Mouse (Mus musculus) CH12.LX (cell line): ENCODE data around the gene Hpse2. TPM values are rescaled to one million over a fixed set of nuclear protein-coding genes. Genes with fewer than 3 reads are reported as not detected.

ENCODE experiments used
- DNase-seq: peaks from one replicate; pipeline ENCODE4 v3.0.0-alpha.2; 2013; ENCODE audit errors: extremely low read depth
- H3K27ac ChIP-seq: 2 replicates; pipeline ENCODE4 v1.5.1; 2012; ENCODE audit warnings: low read depth, mild to moderate bottlenecking, control low read depth, moderate library complexity; ENCODE audit not compliant: insufficient read depth
- H3K27me3 ChIP-seq: replicated peaks from 2 replicates; pipeline ENCODE3; 2012; ENCODE audit warnings: inconsistent platforms
- H3K36me3 ChIP-seq, 2 experiments: replicated peaks in 1 of 2; 2 replicates each; pipeline versions ENCODE3 to v1.6.1; 2012; ENCODE audit warnings: inconsistent platforms in 1 of 2, low read length in 1 of 2, mild to moderate bottlenecking in 1 of 2, mixed read lengths in 1 of 2, moderate library complexity in 1 of 2; ENCODE audit not compliant: control insufficient read depth in 1 of 2, insufficient read depth in 1 of 2
- H3K4me1 ChIP-seq, 2 experiments: 2 replicates each; pipeline ENCODE4 v1.6.1; 2012; ENCODE audit warnings: inconsistent platforms in 1 of 2, moderate library complexity in 1 of 2; ENCODE audit not compliant: insufficient read depth in 2 of 2, control insufficient read depth in 1 of 2
- H3K4me2 ChIP-seq: 2 replicates; pipeline ENCODE4 v1.6.1; 2012; ENCODE audit warnings: low read depth, mild to moderate bottlenecking, control low read depth; ENCODE audit not compliant: poor library complexity, insufficient read depth, severe bottlenecking
- H3K4me3 ChIP-seq, 3 experiments: fragments of 150-350 bp in 1 of 3; sonication (generic) in 1 of 3; replicated peaks in 1 of 3; 2 replicates each; pipeline versions ENCODE3 to v1.5.1; 2011 to 2012; ENCODE audit warnings: low read depth in 2 of 3, low read length in 2 of 3, mild to moderate bottlenecking in 2 of 3, moderate library complexity in 2 of 3, control low read depth in 1 of 3, improper control_type of control experiment in 1 of 3, inconsistent platforms in 1 of 3, mixed read lengths in 1 of 3; ENCODE audit not compliant: poor library complexity in 1 of 3
- H3K79me2 ChIP-seq: replicated peaks from 2 replicates; pipeline ENCODE4 v1.6.1; 2012; ENCODE audit warnings: mild to moderate bottlenecking, moderate library complexity; ENCODE audit not compliant: control insufficient read depth, poor library complexity, insufficient read depth, severe bottlenecking; ENCODE audit errors: extremely low read depth
- H3K9ac ChIP-seq: 2 replicates; pipeline ENCODE4 v1.6.1; 2012; ENCODE audit warnings: low read depth, mild to moderate bottlenecking, control low read depth, moderate library complexity; ENCODE audit not compliant: insufficient read depth
- H3K9me3 ChIP-seq: replicated peaks from 2 replicates; pipeline ENCODE3; 2012; ENCODE audit warnings: low read length, inconsistent platforms, mixed read lengths
- BHLHE40 ChIP-seq: IDR thresholded peaks from 2 replicates; pipeline ENCODE4 v1.6.1; 2011; ENCODE audit warnings: mild to moderate bottlenecking, low read depth, low read length, improper control_type of control experiment
- CHD2 ChIP-seq: IDR thresholded peaks from 2 replicates; pipeline ENCODE4 v1.6.1; 2011; ENCODE audit warnings: low read length, improper control_type of control experiment
- CTCF ChIP-seq, 2 experiments: IDR thresholded peaks in 1 of 2; conservative IDR thresholded peaks in 1 of 2; 2 replicates each; pipeline ENCODE4 v1.5.1; 2011 to 2012; ENCODE audit warnings: low read depth in 2 of 2, low read length in 2 of 2, improper control_type of control experiment in 1 of 2, inconsistent platforms in 1 of 2, mild to moderate bottlenecking in 1 of 2, moderate library complexity in 1 of 2
- ELF1 ChIP-seq: IDR thresholded peaks from 2 replicates; pipeline ENCODE4 v1.6.1; 2014; ENCODE audit warnings: low read depth, mild to moderate bottlenecking, inconsistent platforms, low read length, improper control_type of control experiment
- EP300 ChIP-seq: IDR thresholded peaks from 2 replicates; pipeline ENCODE4 v1.6.1; 2011; ENCODE audit warnings: low read length, improper control_type of control experiment
- ETS1 ChIP-seq: conservative IDR thresholded peaks from 2 replicates; pipeline ENCODE4 v1.6.1; 2012; ENCODE audit warnings: low read depth, mild to moderate bottlenecking, inconsistent platforms, low read length, improper control_type of control experiment, moderate library complexity
- GABPA ChIP-seq: IDR thresholded peaks from 2 replicates; pipeline ENCODE4 v1.6.1; 2012; ENCODE audit warnings: low read depth, low read length, improper control_type of control experiment, inconsistent platforms; ENCODE audit not compliant: insufficient replicate concordance
- HCFC1 ChIP-seq: IDR thresholded peaks from 2 replicates; pipeline ENCODE4 v1.6.1; 2012; ENCODE audit warnings: low read depth, mild to moderate bottlenecking, inconsistent platforms, low read length, improper control_type of control experiment
- IRF4 ChIP-seq: IDR thresholded peaks from 2 replicates; pipeline ENCODE4 v1.6.1; 2014; ENCODE audit warnings: low read depth, mild to moderate bottlenecking, inconsistent platforms, low read length, improper control_type of control experiment
- JUN ChIP-seq: IDR thresholded peaks from 2 replicates; pipeline ENCODE4 v1.6.1; 2011; ENCODE audit warnings: low read depth, mild to moderate bottlenecking, low read length, improper control_type of control experiment, moderate library complexity; ENCODE audit not compliant: insufficient read depth
- JUND ChIP-seq: conservative IDR thresholded peaks from 2 replicates; pipeline ENCODE4 v1.6.1; 2011; ENCODE audit warnings: low read depth, low read length, improper control_type of control experiment
- KAT2A ChIP-seq: IDR thresholded peaks from 2 replicates; pipeline ENCODE4 v1.6.1; 2012; ENCODE audit warnings: low read length, improper control_type of control experiment, inconsistent platforms; ENCODE audit not compliant: insufficient replicate concordance
- MAX ChIP-seq: IDR thresholded peaks from 2 replicates; pipeline ENCODE4 v1.6.1; 2011; ENCODE audit warnings: low read length, improper control_type of control experiment
- MXI1 ChIP-seq: IDR thresholded peaks from 2 replicates; pipeline ENCODE4 v1.6.1; 2011; ENCODE audit warnings: mild to moderate bottlenecking, low read depth, low read length, improper control_type of control experiment
- NRF1 ChIP-seq: IDR thresholded peaks from 2 replicates; pipeline ENCODE4 v1.6.1; 2014; ENCODE audit warnings: low read depth, mild to moderate bottlenecking, inconsistent platforms, low read length, improper control_type of control experiment, moderate library complexity
- POLR2AphosphoS2 ChIP-seq: IDR thresholded peaks from 2 replicates; pipeline ENCODE4 v1.6.1; 2011; ENCODE audit warnings: low read depth, low read length, improper control_type of control experiment
- RAD21 ChIP-seq: IDR thresholded peaks from 2 replicates; pipeline ENCODE4 v1.6.1; 2011; ENCODE audit warnings: low read depth, mild to moderate bottlenecking, low read length, improper control_type of control experiment, moderate library complexity
- SMC3 ChIP-seq: IDR thresholded peaks from 2 replicates; pipeline ENCODE4 v1.6.1; 2011; ENCODE audit warnings: low read depth, low read length, improper control_type of control experiment
- UBTF ChIP-seq: IDR thresholded peaks from 2 replicates; pipeline ENCODE4 v1.6.1; 2012; ENCODE audit warnings: low read depth, mild to moderate bottlenecking, inconsistent platforms, low read length, improper control_type of control experiment, moderate library complexity
- USF1 ChIP-seq: IDR thresholded peaks from 2 replicates; pipeline ENCODE4 v1.6.1; 2014; ENCODE audit warnings: low read depth, mild to moderate bottlenecking, inconsistent platforms, low read length, improper control_type of control experiment
- ZC3H11A ChIP-seq: IDR thresholded peaks from 2 replicates; pipeline ENCODE4 v1.6.1; 2012; ENCODE audit warnings: low read depth, mild to moderate bottlenecking, inconsistent platforms, low read length, improper control_type of control experiment
- ZMIZ1 ChIP-seq: IDR thresholded peaks from 2 replicates; pipeline ENCODE4 v1.6.1; 2012; ENCODE audit warnings: low read depth, mild to moderate bottlenecking, inconsistent platforms, low read length, improper control_type of control experiment
- ZNF384 ChIP-seq: IDR thresholded peaks from 2 replicates; pipeline ENCODE4 v1.6.1; 2012; ENCODE audit warnings: low read depth, low read length, improper control_type of control experiment, inconsistent platforms
- dilution Hi-C: fragments of 300-500 bp; cut with MboI; formaldehyde crosslinking; loops from 2 replicates; pipeline ENCODE4 v1.14.3; 2020; ENCODE audit warnings: low sequenced_read_pairs; ENCODE audit not compliant: extremely low pct_unique_long_range_greater_than_20kb, extremely low pct_ligation_motif_present
- in situ Hi-C: fragments of 300-500 bp; cut with MboI; formaldehyde crosslinking; loops from 3 replicates; pipeline ENCODE4 v1.14.3; 2019; ENCODE audit warnings: low sequenced_read_pairs, low pct_ligation_motif_present, low pct_unique_long_range_greater_than_20kb, mixed read lengths
- polyA plus RNA-seq: library from polyadenylated mRNA; unstranded; fragments of >175 nt; gene quantifications from 2 replicates; pipeline ENCODE4 v1.2.1, GENCODE M21; 2012; ENCODE audit warnings: low read depth; ENCODE audit not compliant: insufficient read length
- total RNA-seq, 2 experiments: library from RNA; depleted of rRNA; stranded (reverse); fragments of 300-350 nt in 1 of 2; fragments of >200 nt in 1 of 2; gene quantifications; 2 replicates each; pipeline ENCODE4 v1.2.3; 2012 to 2014

Gene Hpse2
- total and polyA plus RNA-seq, 3 experiments = not detected

DNA sequence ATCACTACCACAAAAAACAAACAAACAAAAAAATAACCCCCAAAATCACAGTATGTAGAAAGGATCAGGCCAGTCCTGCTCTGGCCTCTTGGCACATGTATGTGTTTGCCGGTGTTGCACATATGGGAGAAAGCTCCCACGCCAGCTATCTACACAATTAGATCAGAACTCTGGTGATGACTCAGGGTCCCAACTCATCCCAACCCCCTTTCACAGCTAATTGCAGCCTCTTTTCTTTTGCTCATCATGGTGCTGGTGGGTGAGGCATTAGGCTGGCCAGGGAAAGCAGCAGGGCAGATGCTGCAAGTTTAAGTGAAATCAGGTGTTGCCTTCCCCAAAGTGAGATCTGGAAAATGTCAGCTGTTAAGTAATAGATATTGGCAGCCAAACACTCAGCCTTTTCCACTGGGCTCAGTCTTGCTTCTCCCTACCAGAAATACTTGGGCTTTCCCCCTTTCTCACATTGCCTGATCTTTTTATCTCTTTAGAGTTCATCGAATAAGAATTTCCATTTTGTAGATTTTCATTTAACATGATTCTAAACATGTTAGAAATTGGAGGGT lies 365.5 kb downstream of the Hpse2 start:
- H3K9ac ChIP-seq = no peak overlapping the region
- DNase-seq = no peak
- no peak overlapping the region for H3K4me2 ChIP-seq
- H3K27me3 ChIP-seq = no peaks in the 10 kb centered on the region
- dilution Hi-C loops (no loop called here), in situ Hi-C loops (loop anchor here (10.0 kb wide), 1 partner anchor 218 kb away; no protein-coding TSS in a partner anchor)
- no peaks in the 10 kb centered on the region for H3K79me2 ChIP-seq
- peaks cover 2% of the 10 kb centered on the region for H3K9me3 ChIP-seq
- TF ChIP-seq ELF1 (no peak), JUN (no peak), KAT2A (no peak), CHD2 (no peak), SMC3 (no peak), IRF4 (no peak), HCFC1 (no peak), JUND (no peak), NRF1 (no peak), EP300 (no peak), MAX (no peak), MXI1 (no peak)
- no peak overlapping the region for H3K27ac ChIP-seq
- peaks cover 0 to 11% of the 10 kb centered on the region in 2 experiments; a peak in 2 of 4 replicates for H3K4me1 ChIP-seq
- no peak overlapping the region for H3K4me3 ChIP-seq
- no peaks in the 10 kb centered on the region for H3K36me3 ChIP-seq

DNA sequence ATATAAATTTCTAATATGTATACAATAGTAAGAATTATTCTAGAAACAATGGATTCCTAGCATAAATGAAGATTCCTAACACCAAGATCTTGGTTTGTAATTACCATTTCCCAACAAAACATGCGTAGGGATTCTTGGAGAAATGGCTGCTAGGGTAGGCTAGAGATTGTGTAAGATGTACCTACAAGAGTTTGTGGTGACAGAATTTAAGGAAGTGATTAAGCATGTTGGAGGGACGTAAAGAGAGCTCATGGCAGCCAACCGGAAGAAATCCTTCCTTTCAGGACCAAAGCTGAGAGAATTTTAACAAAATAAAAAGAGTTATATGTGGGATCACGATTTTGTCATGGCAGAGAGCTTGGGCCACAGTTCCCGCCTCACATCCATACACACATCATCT lies 369.4 kb downstream of the Hpse2 start:
- Histone ChIP-seq H3K9ac (no peak overlapping the region), H3K4me2 (no peak overlapping the region), H3K4me1 (peaks cover 0 to 11% of the 10 kb centered on the region in 2 experiments; a peak in 2 of 4 replicates), H3K36me3 (no peaks in the 10 kb centered on the region), H3K4me3 (no peak overlapping the region), H3K27me3 (no peaks in the 10 kb centered on the region), H3K9me3 (no peaks in the 10 kb centered on the region), H3K79me2 (no peaks in the 10 kb centered on the region), H3K27ac (no peak overlapping the region)
- TF ChIP-seq KAT2A = no peak
- no peak for TF ChIP-seq BHLHE40
- TF ChIP-seq MXI1 = no peak
- no peak for TF ChIP-seq UBTF
- TF ChIP-seq MAX = no peak
- no peak for TF ChIP-seq ZC3H11A
- no peak for TF ChIP-seq CTCF (conservative IDR thresholded peaks at IDR 0.05 in 1 of 2, IDR thresholded peaks at IDR 0.05 in 1 of 2; ENCODE audit: low read depth in 2 of 2, low read length in 2 of 2)
- no peak for TF ChIP-seq RAD21
- TF ChIP-seq ZNF384 = no peak
- no peak for TF ChIP-seq ETS1
- TF ChIP-seq SMC3 = no peak
- TF ChIP-seq CHD2 = no peak
- TF ChIP-seq ZMIZ1 = no peak
- TF ChIP-seq HCFC1 = no peak
- no peak for TF ChIP-seq IRF4
- no peak for TF ChIP-seq USF1
- TF ChIP-seq GABPA = no peak
- TF ChIP-seq JUND = no peak
- no peak for TF ChIP-seq ELF1
- no peak for TF ChIP-seq POLR2AphosphoS2
- dilution Hi-C loops (no loop called here), in situ Hi-C loops (no loop called here)
- DNase-seq = no peak
